Mouse (Mus musculus) left cerebral cortex, adult 18-20 months (tissue): Measurements from ENCODE around the gene Prorsd1. TPM values are rescaled to one million over a fixed set of nuclear protein-coding genes. Genes with fewer than 3 reads are reported as not detected.

ENCODE experiments used
- DNase-seq, 2 experiments: peaks; one replicate each; pipeline ENCODE4 v3.0.0; 2021 to 2022; ENCODE audit warnings: low spot score in 2 of 2, mixed read lengths in 1 of 2
- total RNA-seq, 2 experiments: library from RNA; stranded (reverse); gene quantifications; 2 replicates each; pipeline ENCODE4 v1.2.3; 2021

Gene Prorsd1
- total RNA-seq, 2 experiments from 2014 or later, result 2.6 to 3.8 TPM

- DNase-seq, result no peak
These were observed 10.6 kb downstream of the Prorsd1 start for GRCm38 (mm10) chr11:29503948-29504893.

GRCm38 (mm10) chr11:29496962-29497361 lies 17.9 kb downstream of the Prorsd1 start:
- DNase-seq, result no peak

GRCm38 (mm10) chr11:29493135-29493534 lies 21.7 kb downstream of the Prorsd1 start:
- DNase-seq, result no peak

GRCm38 (mm10) chr11:29474676-29475075 lies 40.2 kb downstream of the Prorsd1 start:
- no peak for DNase-seq

Other genes with a start within 250 kb of the Prorsd1 start
- gene Ccdc88a, start 141.4 kb downstream of the Prorsd1 start, total RNA-seq, result 10 to 100 TPM; 54.1 to 55.5 TPM
- gene Mtif2, start 11.4 kb upstream of the Prorsd1 start, total RNA-seq, result 10 to 100 TPM; 28.3 to 31.5 TPM
- under 1 TPM; 0.16 to 0.23 TPM for gene Clhc1, start 32.9 kb upstream of the Prorsd1 start, total RNA-seq
- 100 to 1,000 TPM; 479 to 533 TPM for gene Rps27a, start 33.1 kb upstream of the Prorsd1 start, total RNA-seq
- gene Rtn4, start 177.9 kb upstream of the Prorsd1 start, total RNA-seq, result 100 to 1,000 TPM; 690 to 719 TPM